Mouse (Mus musculus): ENCODE data around the gene Cacna1s. TPM values are rescaled to one million over a fixed set of nuclear protein-coding genes. Genes with fewer than 3 reads are reported as not detected.

Cacna1s gene
- polyA plus RNA-seq, 1 experiment from 2014 or later: 0.10 TPM

DNA sequence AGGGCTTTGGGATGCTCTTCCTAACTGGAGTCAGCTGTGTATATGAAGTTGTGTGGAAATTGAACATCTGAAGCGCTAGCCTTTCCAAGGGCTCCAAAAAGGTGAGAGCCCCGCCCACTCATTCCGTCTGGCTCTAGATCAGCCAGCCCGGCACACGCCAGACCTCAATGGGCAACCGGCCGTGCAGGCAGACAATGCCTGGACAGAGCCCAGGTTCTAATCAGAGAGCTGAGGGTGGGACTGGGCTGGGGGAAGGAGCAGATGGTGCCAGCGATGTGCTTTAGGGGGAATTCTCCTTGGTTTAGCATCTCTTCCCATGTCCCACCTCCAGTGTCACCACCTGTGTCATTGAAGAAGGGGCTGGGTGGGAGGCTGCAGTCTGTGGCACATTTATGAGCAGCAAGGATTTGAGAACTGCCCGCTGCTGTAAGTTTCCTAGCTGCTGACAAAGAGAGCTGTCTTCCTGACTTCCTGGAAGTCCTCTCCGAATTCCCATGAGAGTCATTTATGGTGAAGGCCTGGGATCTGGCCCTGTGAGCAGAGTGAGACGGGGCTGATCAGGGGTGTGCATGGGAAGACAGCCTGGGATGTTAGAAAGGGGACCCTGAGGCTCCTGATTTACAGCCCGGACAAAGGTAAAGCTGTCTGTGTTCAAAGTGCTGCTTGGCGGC, 81.2 kb downstream of the Cacna1s start:
- Histone ChIP-seq H3K9me3 (no peaks in the 10 kb centered on the region), H3K27ac (peak overlapping the region; percentile 17; the same call in 1 of the 2 replicates), H3K4me3 (replicated peaks) (no peak overlapping the region), H3K4me2 (peak overlapping the region; percentile 99; the same call in 1 of the 2 replicates), H3K4me1 (peaks cover 83% of the 10 kb centered on the region), H3K9ac (no peak overlapping the region), H3K36me3 (no peaks in the 10 kb centered on the region), H3K27me3 (replicated peaks) (no peaks in the 10 kb centered on the region)
- ATAC-seq (ENCODE audit: insufficient read depth, low FRiP score, low read depth): no peak
- WGBS: 60% methylated on average over 13 of the region's 13 CpGs

DNA sequence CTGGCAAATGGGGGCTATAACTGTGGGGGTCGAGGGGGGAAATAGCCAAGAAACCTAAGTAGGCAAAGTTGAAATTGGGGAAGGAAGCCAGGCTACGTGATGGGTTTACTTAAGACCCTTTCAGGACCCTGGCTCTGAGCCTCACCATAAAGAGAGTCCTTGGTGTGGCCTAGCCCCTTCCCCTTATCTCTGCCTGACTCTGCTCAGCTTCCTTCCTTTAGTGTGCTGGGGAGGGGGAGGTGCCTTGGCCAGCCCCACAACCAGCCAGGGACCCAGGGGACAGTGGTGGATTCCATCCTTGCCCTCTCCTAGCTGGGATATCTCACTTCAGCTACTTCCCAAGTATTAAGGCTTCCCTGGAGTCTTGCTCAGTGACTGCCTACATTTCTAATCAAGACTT, 82.0 kb downstream of the Cacna1s start:
- Histone ChIP-seq H3K4me2 (no peak overlapping the region), H3K9ac (no peak overlapping the region)

GRCm38 (mm10) chr1:136135046-136135445, 82.5 kb downstream of the Cacna1s start:
- no peak overlapping the region for H3K9ac ChIP-seq
- H3K27ac ChIP-seq: 0 out of 2 replicates have a peak overlapping the region, but pooled peaks have one; percentile 51
- H3K27me3 ChIP-seq (replicated peaks): no peaks in the 10 kb centered on the region
- H3K4me2 ChIP-seq: peak overlapping the region; percentile 4; the same call in 1 of the 2 replicates
- H3K9me3 ChIP-seq: no peaks in the 10 kb centered on the region
- no peaks in the 10 kb centered on the region for H3K36me3 ChIP-seq
- ATAC-seq (ENCODE audit: insufficient read depth, low FRiP score, low read depth): no peak
- peaks cover 89% of the 10 kb centered on the region for H3K4me1 ChIP-seq
- 37% methylated on average over 1 of the region's 1 CpGs for WGBS
- no peak overlapping the region for H3K4me3 ChIP-seq (replicated peaks)

More for the DNA sequence above, 82.0 kb downstream of the Cacna1s start:
- Histone ChIP-seq H3K9me3 (no peaks in the 10 kb centered on the region), H3K4me1 (peaks cover 85% of the 10 kb centered on the region), H3K36me3 (no peaks in the 10 kb centered on the region), H3K27ac (peak overlapping the region; percentile 51; the same call in 1 of the 2 replicates), H3K4me3 (replicated peaks) (no peak overlapping the region), H3K27me3 (replicated peaks) (no peaks in the 10 kb centered on the region)
- 71% methylated on average over 2 of the region's 2 CpGs for WGBS
- no peak for ATAC-seq (ENCODE audit: insufficient read depth, low FRiP score, low read depth)

DNA sequence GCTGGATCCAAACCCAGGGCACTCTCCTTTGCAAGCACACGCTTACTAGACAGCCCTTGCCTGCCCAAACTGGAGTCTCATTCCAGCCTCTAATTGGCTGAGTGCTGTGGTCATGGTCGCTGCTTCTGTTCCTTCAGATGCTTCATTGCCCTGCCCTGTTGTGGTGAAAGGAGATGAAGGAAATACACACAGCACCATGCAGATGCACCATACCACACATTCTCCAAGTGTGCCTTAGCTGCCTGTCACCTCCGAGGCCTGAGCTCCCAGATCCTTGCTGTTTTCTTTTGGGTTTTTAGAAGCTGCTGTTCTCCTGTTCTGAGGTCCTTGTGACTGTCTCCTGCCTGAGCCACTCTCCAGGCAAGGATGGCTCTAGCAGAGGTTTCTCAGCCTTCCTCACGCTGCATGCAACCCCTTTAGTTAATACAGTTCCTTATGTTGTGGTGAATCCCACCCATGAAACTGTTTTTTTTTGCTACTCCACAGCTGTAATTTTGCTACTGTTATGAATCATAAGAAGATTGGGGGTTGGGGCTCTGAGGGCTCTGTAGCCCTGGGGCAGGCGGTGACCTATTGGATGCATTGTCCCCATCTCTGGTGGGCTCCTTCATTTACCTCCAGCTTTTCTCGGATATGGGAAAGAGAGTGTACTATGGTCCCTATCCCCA, 83.4 kb downstream of the Cacna1s start:
- Histone ChIP-seq H3K36me3 (no peaks in the 10 kb centered on the region), H3K4me3 (replicated peaks) (no peak overlapping the region), H3K4me2 (peak overlapping the region; percentile 4; the same call in 1 of the 2 replicates), H3K9me3 (no peaks in the 10 kb centered on the region), H3K4me1 (peaks cover 88% of the 10 kb centered on the region), H3K27me3 (replicated peaks) (no peaks in the 10 kb centered on the region), H3K9ac (no peak overlapping the region), H3K27ac (peak overlapping the region; percentile 76)
- no peak for ATAC-seq (ENCODE audit: insufficient read depth, low FRiP score, low read depth)
- WGBS: 74% methylated on average over 6 of the region's 6 CpGs

DNA sequence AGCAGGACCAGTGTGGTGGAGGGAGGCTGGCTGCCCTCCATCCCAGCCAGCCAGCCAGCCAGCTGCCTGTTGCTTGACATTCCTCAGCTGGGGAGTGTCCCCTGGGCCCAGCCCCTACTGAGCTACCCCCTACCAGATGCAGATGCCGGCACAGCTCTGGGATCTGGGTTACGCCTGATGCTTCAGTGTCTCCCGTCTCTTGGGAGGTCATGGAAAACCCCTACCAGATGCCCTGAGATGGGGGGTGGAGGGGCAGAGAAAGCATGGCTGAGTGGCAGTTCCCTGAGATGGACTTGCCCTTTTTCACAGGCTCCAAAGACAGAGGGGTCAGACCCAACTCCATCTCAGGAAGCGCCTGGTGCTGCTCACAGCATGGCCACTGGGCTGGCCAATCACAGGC, 84.0 kb downstream of the Cacna1s start:
- H3K9me3 ChIP-seq: no peaks in the 10 kb centered on the region
- H3K4me3 ChIP-seq (replicated peaks): no peak overlapping the region
- ATAC-seq (ENCODE audit: insufficient read depth, low FRiP score, low read depth): no peak
- 43% methylated on average over 4 of the region's 4 CpGs for WGBS
- H3K9ac ChIP-seq: no peak overlapping the region
- H3K36me3 ChIP-seq: no peaks in the 10 kb centered on the region
- H3K4me2 ChIP-seq: no peak overlapping the region
- H3K27me3 ChIP-seq (replicated peaks): no peaks in the 10 kb centered on the region
- peak overlapping the region; percentile 76; the same call in 1 of the 2 replicates for H3K27ac ChIP-seq
- H3K4me1 ChIP-seq: peaks cover 89% of the 10 kb centered on the region

DNA sequence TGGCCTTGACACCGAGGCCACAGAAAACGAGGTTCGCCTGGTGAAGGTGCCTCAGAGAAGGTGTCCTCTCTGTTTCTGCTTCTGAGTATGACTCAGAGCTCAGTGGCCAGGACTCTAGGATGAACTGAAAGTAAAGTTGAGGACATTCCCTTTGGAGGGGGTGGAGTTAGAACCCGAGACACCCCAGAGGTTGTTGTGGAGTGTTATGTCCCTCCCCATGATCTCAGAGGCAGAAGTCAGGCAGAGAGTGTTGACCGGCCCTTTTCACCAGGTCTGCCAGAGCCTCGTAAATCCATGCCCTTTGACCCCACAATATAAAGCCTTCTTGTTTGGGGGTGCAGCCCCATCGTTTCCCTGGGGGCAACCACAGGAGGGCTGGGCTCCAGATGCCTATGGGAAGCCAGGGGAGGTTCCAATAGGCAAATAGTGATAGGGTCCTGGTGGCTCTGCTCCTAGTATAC, 84.6 kb downstream of the Cacna1s start:
- H3K36me3 ChIP-seq: no peaks in the 10 kb centered on the region
- H3K9me3 ChIP-seq: no peaks in the 10 kb centered on the region
- peak overlapping the region; percentile 76 for H3K27ac ChIP-seq
- H3K27me3 ChIP-seq (replicated peaks): no peaks in the 10 kb centered on the region
- 34% methylated on average over 7 of the region's 7 CpGs for WGBS
- H3K9ac ChIP-seq: no peak overlapping the region
- H3K4me3 ChIP-seq (replicated peaks): no peak overlapping the region
- H3K4me2 ChIP-seq: peak overlapping the region; percentile 34; the same call in 1 of the 2 replicates
- H3K4me1 ChIP-seq: peaks cover 86% of the 10 kb centered on the region
- ATAC-seq (ENCODE audit: insufficient read depth, low FRiP score, low read depth): no peak

GRCm38 (mm10) chr1:136137575-136137974, 85.0 kb downstream of the Cacna1s start:
- H3K9ac ChIP-seq: no peak overlapping the region
- peak overlapping the region; percentile 34; the same call in 1 of the 2 replicates for H3K4me2 ChIP-seq

GRCm38 (mm10) chr1:136138191-136138830, 85.8 kb downstream of the Cacna1s start:
- Histone ChIP-seq H3K4me3 (replicated peaks) (no peak overlapping the region), H3K27me3 (replicated peaks) (no peaks in the 10 kb centered on the region), H3K9ac (no peak overlapping the region), H3K4me2 (peak overlapping the region; percentile 20; the same call in 1 of the 2 replicates), H3K27ac (peak overlapping the region; percentile 76), H3K4me1 (peaks cover 74% of the 10 kb centered on the region), H3K9me3 (no peaks in the 10 kb centered on the region), H3K36me3 (no peaks in the 10 kb centered on the region)
- 45% methylated on average over 10 of the region's 10 CpGs for WGBS
- ATAC-seq (ENCODE audit: insufficient read depth, low FRiP score, low read depth): no peak

More at GRCm38 (mm10) chr1:136137575-136137974, 85.0 kb downstream of the Cacna1s start:
- H3K4me3 ChIP-seq (replicated peaks): no peak overlapping the region
- no peak for ATAC-seq (ENCODE audit: insufficient read depth, low FRiP score, low read depth)
- WGBS: 5% methylated on average over 4 of the region's 4 CpGs
- no peaks in the 10 kb centered on the region for H3K9me3 ChIP-seq
- peaks cover 81% of the 10 kb centered on the region for H3K4me1 ChIP-seq
- H3K27me3 ChIP-seq (replicated peaks): no peaks in the 10 kb centered on the region
- peak overlapping the region; percentile 76 for H3K27ac ChIP-seq
- H3K36me3 ChIP-seq: no peaks in the 10 kb centered on the region

- Histone ChIP-seq H3K4me3 (replicated peaks) (peak overlapping the region; percentile 52), H3K27me3 (replicated peaks) (no peaks in the 10 kb centered on the region), H3K9ac (peak overlapping the region; percentile 50), H3K4me1 (peaks cover 59% of the 10 kb centered on the region), H3K36me3 (no peaks in the 10 kb centered on the region), H3K9me3 (no peaks in the 10 kb centered on the region), H3K4me2 (peak overlapping the region; percentile 88), H3K27ac (peak overlapping the region; percentile 78)
- peak; percentile 65; the same call in 1 of the 2 replicates for ATAC-seq (ENCODE audit: insufficient read depth, low FRiP score, low read depth)
- 3% methylated on average over 32 of the region's 32 CpGs for WGBS
Observed at GRCm38 (mm10) chr1:136139990-136140640, 87.6 kb downstream of the Cacna1s start.

DNA sequence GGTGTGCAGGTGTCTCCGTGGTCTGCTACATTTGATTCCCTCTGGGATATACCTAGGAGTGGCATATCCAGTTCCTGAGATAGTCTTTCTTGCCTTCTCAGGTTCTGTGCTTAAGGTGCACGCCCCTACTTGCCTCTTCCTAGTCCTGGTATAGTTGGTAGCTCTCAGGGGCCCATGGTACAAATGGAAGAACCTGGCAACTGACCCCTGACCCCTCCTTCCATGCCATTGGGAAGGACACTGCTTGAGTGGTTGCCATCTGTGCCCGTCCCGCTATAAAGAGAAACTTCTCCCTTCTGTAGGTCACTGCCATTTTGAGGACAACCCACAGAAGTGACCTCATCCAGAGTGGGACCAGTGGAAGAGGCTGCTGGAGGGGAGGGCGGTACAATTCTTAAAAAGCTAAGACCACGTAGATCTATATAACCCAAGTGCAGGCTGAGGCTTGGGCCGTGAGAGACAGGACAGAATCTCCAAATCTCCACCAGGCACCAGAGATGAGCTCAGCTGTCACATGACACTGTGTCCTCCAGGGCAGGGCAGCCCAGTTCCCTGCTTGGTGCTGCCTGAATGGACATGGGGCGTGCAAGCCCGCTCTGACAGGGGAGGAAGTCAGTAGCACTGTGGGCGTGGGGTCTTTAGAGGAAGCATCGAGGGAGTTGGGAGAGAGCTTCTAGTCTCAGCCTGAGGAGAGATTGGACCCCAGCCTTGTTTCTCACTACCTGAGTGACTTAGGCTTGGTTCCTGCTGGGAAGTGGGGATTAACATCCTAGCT, 88.8 kb downstream of the Cacna1s start:
- WGBS: 82% methylated on average over 11 of the region's 11 CpGs
- H3K27me3 ChIP-seq (replicated peaks): no peaks in the 10 kb centered on the region
- H3K4me3 ChIP-seq (replicated peaks): no peak overlapping the region
- no peak for ATAC-seq (ENCODE audit: insufficient read depth, low FRiP score, low read depth)
- H3K4me1 ChIP-seq: peaks cover 47% of the 10 kb centered on the region
- H3K9ac ChIP-seq: no peak overlapping the region
- H3K36me3 ChIP-seq: no peaks in the 10 kb centered on the region
- no peak overlapping the region for H3K27ac ChIP-seq
- H3K4me2 ChIP-seq: no peak overlapping the region
- no peaks in the 10 kb centered on the region for H3K9me3 ChIP-seq

DNA sequence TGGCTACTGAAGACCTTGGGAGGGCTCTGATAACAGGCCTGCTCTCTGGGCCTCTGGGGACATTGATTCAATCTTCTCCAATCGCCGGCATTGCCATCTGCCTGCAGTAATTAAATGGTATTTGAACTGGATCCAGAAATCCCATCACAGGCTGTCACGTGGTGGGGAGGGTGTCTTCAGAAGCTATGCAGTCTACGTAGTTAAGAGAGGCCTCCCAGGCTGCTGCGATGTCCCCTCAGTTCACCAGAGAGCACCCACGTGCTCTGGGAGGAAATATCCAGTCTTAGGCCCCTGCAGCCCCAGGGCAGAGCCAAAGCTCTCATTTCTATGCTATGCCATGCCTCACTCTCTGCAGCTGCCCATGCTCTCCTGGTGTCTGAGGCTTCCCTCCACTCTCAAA, 89.8 kb downstream of the Cacna1s start:
- 44% methylated on average over 6 of the region's 6 CpGs for WGBS
- no peak overlapping the region for H3K27ac ChIP-seq
- peaks cover 37% of the 10 kb centered on the region for H3K4me1 ChIP-seq

More for the DNA sequence above, 89.8 kb downstream of the Cacna1s start:
- ATAC-seq (ENCODE audit: insufficient read depth, low FRiP score, low read depth): no peak
- no peaks in the 10 kb centered on the region for H3K27me3 ChIP-seq (replicated peaks)
- H3K9ac ChIP-seq: no peak overlapping the region
- H3K36me3 ChIP-seq: no peaks in the 10 kb centered on the region; the same call in 1 of the 2 replicates
- H3K4me2 ChIP-seq: no peak overlapping the region
- no peaks in the 10 kb centered on the region for H3K9me3 ChIP-seq
- no peak overlapping the region for H3K4me3 ChIP-seq (replicated peaks)
